Mouse (Mus musculus) bone marrow macrophage, adult 2 months (primary cell): ENCODE measurements at regions not wholly inside any gene's neighbourhood (a gene's known extent, or its start where the extent isn't known, plus 50 kb on each side); places are given as distances from the start of the nearest gene placed in this dataset.

Experiments used
- H3K27ac ChIP-seq: 2 replicates; pipeline ENCODE4 v1.5.1; 2012; ENCODE audit warnings: low read depth, low read length; ENCODE audit not compliant: insufficient read depth
- H3K4me1 ChIP-seq: 2 replicates; pipeline ENCODE4 v1.6.1; 2012; ENCODE audit warnings: low read length; ENCODE audit not compliant: control insufficient read depth, insufficient read depth
- H3K4me3 ChIP-seq: 2 replicates; pipeline ENCODE4 v1.5.1; 2012; ENCODE audit warnings: mild to moderate bottlenecking, low read length, moderate library complexity; ENCODE audit not compliant: insufficient read depth
- CTCF ChIP-seq: IDR thresholded peaks from 2 replicates; pipeline ENCODE4 v1.5.1; 2012; ENCODE audit warnings: low read depth, mild to moderate bottlenecking, low read length, moderate library complexity
- POLR2A ChIP-seq: IDR thresholded peaks from 2 replicates; pipeline ENCODE4 v1.6.1; 2012; ENCODE audit warnings: mild to moderate bottlenecking, low read depth, low read length, borderline replicate concordance

- TF ChIP-seq CTCF (no peak), POLR2A (no peak)
- Histone ChIP-seq H3K27ac (no peak overlapping the region), H3K4me1 (no peaks in the 10 kb centered on the region), H3K4me3 (no peak overlapping the region)
These were observed 412.4 kb upstream of the Tnp1 start for GRCm38 (mm10) chr1:73428101-73428500.

DNA sequence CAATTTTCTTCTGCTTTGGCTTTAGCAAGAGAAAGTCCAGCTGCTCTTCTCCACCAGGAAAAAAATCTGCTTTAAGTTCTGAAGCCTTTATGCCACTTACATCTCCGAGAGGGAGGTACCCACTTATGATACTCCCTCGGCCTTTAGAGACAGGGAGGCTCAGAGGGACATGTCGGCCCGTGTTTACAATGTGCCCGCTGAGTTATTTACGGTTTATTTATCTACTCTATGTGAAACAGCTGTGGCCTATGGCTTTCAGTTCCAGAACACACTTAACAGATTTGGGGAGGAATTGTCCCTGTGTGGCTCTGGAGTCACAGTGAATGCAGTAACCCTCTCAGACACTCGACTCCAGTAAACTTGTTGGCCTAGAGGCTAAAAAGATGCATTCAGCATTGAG is 409.3 kb upstream of the Tnp1 start:
- Histone ChIP-seq H3K4me3 (no peak overlapping the region), H3K27ac (no peak overlapping the region), H3K4me1 (no peaks in the 10 kb centered on the region)
- TF ChIP-seq CTCF (no peak), POLR2A (no peak)

- no peaks in the 10 kb centered on the region for H3K4me1 ChIP-seq
- no peak overlapping the region for H3K27ac ChIP-seq
- no peak overlapping the region for H3K4me3 ChIP-seq
- TF ChIP-seq POLR2A (no peak), CTCF (no peak)
These were observed 402.5 kb upstream of the Tnp1 start for GRCm38 (mm10) chr1:73418196-73418595.

DNA sequence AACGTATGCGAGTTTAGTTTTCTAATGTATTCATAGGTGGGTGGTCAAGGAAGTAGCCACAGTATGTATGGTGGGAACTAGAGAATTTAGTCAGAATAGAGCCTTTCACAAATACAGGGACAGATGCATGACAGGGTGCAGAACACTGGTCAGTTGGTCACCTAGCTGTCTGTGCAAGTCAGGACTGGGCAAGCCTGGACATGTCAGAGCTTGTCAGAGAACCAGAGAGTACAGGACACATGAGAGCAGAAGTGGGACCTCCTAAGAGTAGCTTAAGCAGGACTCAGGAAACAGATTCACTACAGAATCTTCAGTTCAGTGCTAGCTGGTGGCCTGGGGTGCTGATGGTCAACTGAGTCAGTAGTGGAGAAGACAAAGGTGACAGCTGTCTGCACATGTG is 395.7 kb upstream of the Tnp1 start:
- no peaks in the 10 kb centered on the region for H3K4me1 ChIP-seq
- no peak overlapping the region for H3K27ac ChIP-seq
- no peak for TF ChIP-seq POLR2A
- no peak for TF ChIP-seq CTCF
- no peak overlapping the region for H3K4me3 ChIP-seq

- H3K4me3 ChIP-seq, result no peak overlapping the region
- no peak for TF ChIP-seq CTCF
- no peak for TF ChIP-seq POLR2A
- H3K4me1 ChIP-seq, result no peaks in the 10 kb centered on the region
- no peak overlapping the region for H3K27ac ChIP-seq
These were observed 383.5 kb upstream of the Tnp1 start for GRCm38 (mm10) chr1:73399178-73399577.

GRCm38 (mm10) chr1:73395034-73395433 is 379.3 kb upstream of the Tnp1 start:
- TF ChIP-seq POLR2A (no peak), CTCF (no peak)

GRCm38 (mm10) chr1:73394466-73394865 is 378.8 kb upstream of the Tnp1 start:
- no peak overlapping the region for H3K4me3 ChIP-seq
- no peak overlapping the region for H3K27ac ChIP-seq
- TF ChIP-seq CTCF (no peak), POLR2A (no peak)
- no peaks in the 10 kb centered on the region for H3K4me1 ChIP-seq

More at GRCm38 (mm10) chr1:73395034-73395433, 379.3 kb upstream of the Tnp1 start:
- no peak overlapping the region for H3K4me3 ChIP-seq
- no peaks in the 10 kb centered on the region for H3K4me1 ChIP-seq
- H3K27ac ChIP-seq, result no peak overlapping the region

DNA sequence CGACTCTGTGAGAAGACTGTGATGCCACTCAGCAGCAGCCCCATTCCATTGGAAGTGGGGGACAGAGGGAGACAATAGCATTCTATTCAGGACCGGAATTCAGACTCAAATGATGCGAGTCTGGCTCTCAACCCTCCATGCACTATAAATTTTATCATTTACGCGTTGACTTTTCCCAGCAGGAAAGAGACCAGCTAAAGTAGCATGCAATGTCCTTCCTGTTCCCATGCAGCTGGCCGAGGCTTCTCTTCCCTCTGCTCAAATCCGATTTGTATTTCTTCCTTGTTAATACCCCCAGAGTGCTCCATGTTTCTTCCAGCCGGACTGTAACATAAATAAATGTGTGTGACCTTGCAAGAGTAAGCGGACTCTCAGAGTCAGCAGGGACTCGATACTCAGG is 376.4 kb upstream of the Tnp1 start:
- H3K27ac ChIP-seq, result no peak overlapping the region
- H3K4me3 ChIP-seq, result no peak overlapping the region
- no peak for TF ChIP-seq POLR2A
- no peak for TF ChIP-seq CTCF
- no peaks in the 10 kb centered on the region for H3K4me1 ChIP-seq

- TF ChIP-seq POLR2A (no peak), CTCF (no peak)
- Histone ChIP-seq H3K4me3 (no peak overlapping the region), H3K27ac (no peak overlapping the region)
These were observed 374.3 kb upstream of the Tnp1 start for GRCm38 (mm10) chr1:73389976-73390375.

GRCm38 (mm10) chr1:73389174-73389573 is 373.5 kb upstream of the Tnp1 start:
- H3K27ac ChIP-seq, result no peak overlapping the region
- no peak overlapping the region for H3K4me3 ChIP-seq
- H3K4me1 ChIP-seq, result no peaks in the 10 kb centered on the region
- TF ChIP-seq POLR2A, result no peak
- TF ChIP-seq CTCF, result no peak

More at GRCm38 (mm10) chr1:73389976-73390375, 374.3 kb upstream of the Tnp1 start:
- H3K4me1 ChIP-seq, result no peaks in the 10 kb centered on the region

DNA sequence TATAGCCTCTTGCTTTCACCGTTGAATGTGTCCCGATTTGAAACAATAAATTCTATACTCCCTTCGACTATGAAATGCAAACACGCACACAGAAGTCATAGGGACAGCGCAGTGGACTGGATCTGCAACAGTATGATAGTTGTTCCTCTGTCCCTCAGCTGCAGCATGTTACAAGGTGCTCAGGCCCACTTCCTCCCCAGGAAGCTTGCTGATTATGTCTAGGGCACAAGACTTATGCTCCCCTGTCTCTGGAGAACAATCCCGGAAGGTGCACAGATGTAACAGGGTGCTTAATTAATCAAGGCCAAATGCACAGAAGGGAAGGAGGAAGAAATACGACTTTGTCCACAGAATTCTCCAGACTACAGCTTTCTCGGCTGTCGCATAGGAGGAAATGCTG is 365.9 kb upstream of the Tnp1 start:
- no peak for TF ChIP-seq POLR2A
- TF ChIP-seq CTCF, result no peak
- Histone ChIP-seq H3K27ac (no peak overlapping the region), H3K4me1 (no peaks in the 10 kb centered on the region), H3K4me3 (no peak overlapping the region)
